Mouse (Mus musculus): ENCODE results near the gene Map3k13. TPM values are rescaled to one million over a fixed set of nuclear protein-coding genes. Genes with fewer than 3 reads are reported as not detected.

Gene Map3k13
- polyA plus RNA-seq, 1 experiment from 2014 or later: 0.59 TPM

DNA sequence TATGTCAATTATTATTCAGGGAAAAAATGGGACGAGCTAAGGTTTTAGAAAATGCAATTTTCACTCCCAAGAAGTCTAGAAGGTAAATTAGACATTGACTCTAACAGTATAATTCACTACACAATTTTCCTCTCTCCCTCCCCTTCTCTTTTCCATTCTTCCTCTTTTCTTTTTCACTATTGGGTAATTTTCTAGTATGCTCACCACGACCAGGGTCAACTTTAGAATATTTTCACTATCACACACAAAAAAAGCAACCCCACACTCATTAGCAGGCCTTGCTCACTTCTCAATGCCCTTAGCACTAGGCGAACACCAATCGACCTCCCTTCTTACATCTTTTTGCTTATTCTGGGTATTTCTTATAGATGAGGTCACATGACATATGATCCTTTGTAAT is 54.7 kb downstream of the Map3k13 start:
- Histone ChIP-seq H3K9me3 (ENCODE audit: control insufficient read depth, low read length) (no peaks in the 10 kb centered on the region), H3K4me1 (replicated peaks; ENCODE audit: control insufficient read depth, insufficient read depth, low read length) (no peaks in the 10 kb centered on the region), H3K27me3 (replicated peaks; ENCODE audit: control insufficient read depth, insufficient read depth, low read length) (no peaks in the 10 kb centered on the region), H3K4me2 (no peak overlapping the region), H3K9ac (ENCODE audit: low read depth, low read length) (no peak overlapping the region), H3K36me3 (ENCODE audit: control insufficient read depth, insufficient read depth, low read length) (no peaks in the 10 kb centered on the region), H3K27ac (ENCODE audit: low read depth, low read length) (no peak overlapping the region), H3K4me3 (ENCODE audit: low read depth, low read length) (no peak overlapping the region)
- DNase-seq (ENCODE audit: low spot score) (no peak), ATAC-seq (replicated peaks; ENCODE audit: low FRiP score) (no peak)
- 72% methylated on average over 4 of the region's 4 CpGs for WGBS

DNA sequence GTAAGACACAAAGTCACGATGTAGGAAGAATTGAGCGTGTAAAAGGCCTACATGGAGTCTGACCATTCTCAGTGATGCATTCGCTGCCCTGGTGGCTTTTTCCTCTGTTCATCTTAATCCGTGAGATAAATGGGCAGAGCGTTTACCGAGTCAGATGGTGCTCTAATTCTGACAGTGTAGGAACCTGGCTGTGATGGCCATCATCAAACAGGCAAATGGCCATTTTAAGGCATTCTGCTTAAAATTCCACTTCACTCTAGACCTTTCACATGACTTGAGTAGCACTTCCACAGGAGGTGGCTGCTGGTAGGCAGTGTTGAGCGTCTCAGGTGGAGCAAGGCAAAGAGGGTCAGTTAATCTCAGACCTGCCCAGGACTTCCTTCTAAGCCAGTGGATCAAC is 58.2 kb downstream of the Map3k13 start:
- H3K9me3 ChIP-seq (ENCODE audit: control insufficient read depth, low read length): no peaks in the 10 kb centered on the region
- no peak overlapping the region for H3K4me3 ChIP-seq (ENCODE audit: low read depth, low read length)
- no peaks in the 10 kb centered on the region for H3K4me1 ChIP-seq (replicated peaks; ENCODE audit: control insufficient read depth, insufficient read depth, low read length)
- no peak overlapping the region for H3K9ac ChIP-seq (ENCODE audit: low read depth, low read length)
- no peak overlapping the region for H3K4me2 ChIP-seq
- H3K27me3 ChIP-seq (replicated peaks; ENCODE audit: control insufficient read depth, insufficient read depth, low read length): no peaks in the 10 kb centered on the region
- 86% methylated on average over 7 of the region's 7 CpGs for WGBS
- no peak for DNase-seq (ENCODE audit: low spot score)
- H3K27ac ChIP-seq (ENCODE audit: low read depth, low read length): no peak overlapping the region
- ATAC-seq (replicated peaks; ENCODE audit: low FRiP score): no peak
- no peaks in the 10 kb centered on the region for H3K36me3 ChIP-seq (ENCODE audit: control insufficient read depth, insufficient read depth, low read length)

DNA sequence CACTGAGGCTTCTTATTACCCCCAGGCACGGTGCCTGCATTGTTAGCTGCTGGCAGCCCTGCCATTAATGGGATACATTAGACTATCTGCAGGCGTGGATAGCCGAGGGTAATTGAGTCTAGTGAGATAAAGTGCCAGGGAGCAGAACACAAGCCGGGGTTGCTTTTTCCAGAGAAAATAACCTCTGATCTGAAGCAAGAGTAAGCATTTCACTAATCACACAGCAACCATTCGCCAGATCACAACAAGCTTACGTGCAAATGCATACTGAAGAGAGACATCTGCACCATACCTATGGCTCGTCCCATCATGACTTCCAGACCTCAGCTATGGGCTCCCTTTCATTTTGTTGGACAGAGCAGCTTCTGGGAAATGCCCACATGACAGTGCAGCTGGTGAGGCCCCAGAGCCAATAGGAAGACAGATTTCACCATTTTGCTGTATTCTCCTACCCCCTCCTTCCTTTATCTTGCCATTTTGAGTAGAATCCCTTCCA is 59.3 kb downstream of the Map3k13 start:
- Histone ChIP-seq H3K4me3 (ENCODE audit: low read depth, low read length) (no peak overlapping the region), H3K36me3 (ENCODE audit: control insufficient read depth, insufficient read depth, low read length) (no peaks in the 10 kb centered on the region), H3K9me3 (ENCODE audit: control insufficient read depth, low read length) (no peaks in the 10 kb centered on the region), H3K27ac (ENCODE audit: low read depth, low read length) (no peak overlapping the region), H3K27me3 (replicated peaks; ENCODE audit: control insufficient read depth, insufficient read depth, low read length) (no peaks in the 10 kb centered on the region), H3K4me1 (replicated peaks; ENCODE audit: control insufficient read depth, insufficient read depth, low read length) (no peaks in the 10 kb centered on the region), H3K9ac (ENCODE audit: low read depth, low read length) (no peak overlapping the region), H3K4me2 (no peak overlapping the region)
- WGBS: 72% methylated on average over 7 of the region's 7 CpGs
- ATAC-seq (replicated peaks; ENCODE audit: low FRiP score): no peak
- DNase-seq (ENCODE audit: low spot score): peak; percentile 17

DNA sequence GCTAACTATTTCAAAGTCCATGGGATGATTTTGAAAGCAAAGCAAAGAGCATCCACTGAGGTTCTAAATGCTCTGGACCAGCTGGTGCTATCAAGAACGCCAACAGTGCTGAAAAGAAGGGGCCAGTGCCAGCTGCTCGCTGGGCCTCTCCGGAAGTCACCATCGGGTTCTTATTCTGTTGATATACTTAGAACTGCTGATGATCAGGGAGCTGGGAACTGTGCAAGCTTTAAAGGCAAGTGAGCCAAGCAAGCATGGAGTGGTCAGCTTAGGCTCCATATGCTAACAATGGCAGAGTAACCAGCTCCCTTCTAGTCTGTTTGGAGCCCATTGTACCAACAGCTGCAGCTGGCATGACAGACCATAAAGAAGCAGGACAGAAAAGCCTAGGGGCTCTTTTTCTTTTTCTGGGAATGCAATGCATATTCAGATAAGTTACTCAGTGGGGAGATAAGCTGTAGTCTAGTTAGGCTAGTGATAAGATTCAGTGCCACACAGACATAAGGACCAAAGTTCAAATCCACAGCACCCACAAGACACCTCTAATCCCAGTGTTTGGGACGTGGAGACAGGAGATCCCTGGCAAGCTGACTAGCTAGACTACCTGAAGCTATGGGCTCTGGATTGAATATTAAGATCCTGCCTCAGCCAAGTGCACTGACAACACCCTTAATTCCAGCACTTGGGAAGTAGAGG is 60.6 kb downstream of the Map3k13 start:
- H3K27me3 ChIP-seq (replicated peaks; ENCODE audit: control insufficient read depth, insufficient read depth, low read length): no peaks in the 10 kb centered on the region
- no peaks in the 10 kb centered on the region for H3K9me3 ChIP-seq (ENCODE audit: control insufficient read depth, low read length)
- H3K36me3 ChIP-seq (ENCODE audit: control insufficient read depth, insufficient read depth, low read length): no peaks in the 10 kb centered on the region
- no peaks in the 10 kb centered on the region for H3K4me1 ChIP-seq (replicated peaks; ENCODE audit: control insufficient read depth, insufficient read depth, low read length)
- H3K4me3 ChIP-seq (ENCODE audit: low read depth, low read length): no peak overlapping the region
- WGBS: 87% methylated on average over 5 of the region's 5 CpGs
- H3K27ac ChIP-seq (ENCODE audit: low read depth, low read length): no peak overlapping the region
- H3K9ac ChIP-seq (ENCODE audit: low read depth, low read length): no peak overlapping the region
- no peak for ATAC-seq (replicated peaks; ENCODE audit: low FRiP score)
- H3K4me2 ChIP-seq: no peak overlapping the region
- no peak for DNase-seq (ENCODE audit: low spot score)

DNA sequence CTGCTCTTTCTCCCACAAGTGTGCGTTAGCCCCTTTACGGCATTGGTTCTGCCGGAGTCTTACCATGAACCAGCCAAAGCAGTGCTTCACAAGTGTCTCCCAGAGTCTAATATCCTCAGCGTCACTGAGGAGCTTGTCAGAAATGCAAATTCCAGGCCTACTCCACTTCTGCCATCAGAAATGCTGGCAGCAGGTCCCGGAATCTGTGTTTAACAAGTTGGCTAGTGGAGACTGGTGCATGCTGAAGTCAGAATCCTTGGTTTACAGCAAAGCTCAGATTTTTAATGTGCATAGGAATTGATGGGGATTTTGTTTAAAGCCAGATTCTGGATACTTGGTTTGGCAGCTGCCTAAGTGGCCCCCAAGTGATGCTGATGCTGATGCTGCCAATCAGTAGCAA is 62.0 kb downstream of the Map3k13 start:
- Histone ChIP-seq H3K9me3 (ENCODE audit: control insufficient read depth, low read length) (no peaks in the 10 kb centered on the region), H3K4me1 (replicated peaks; ENCODE audit: control insufficient read depth, insufficient read depth, low read length) (no peaks in the 10 kb centered on the region), H3K4me3 (ENCODE audit: low read depth, low read length) (no peak overlapping the region), H3K4me2 (no peak overlapping the region), H3K36me3 (ENCODE audit: control insufficient read depth, insufficient read depth, low read length) (no peaks in the 10 kb centered on the region), H3K27me3 (replicated peaks; ENCODE audit: control insufficient read depth, insufficient read depth, low read length) (no peaks in the 10 kb centered on the region), H3K9ac (ENCODE audit: low read depth, low read length) (no peak overlapping the region), H3K27ac (ENCODE audit: low read depth, low read length) (no peak overlapping the region)
- ATAC-seq (replicated peaks; ENCODE audit: low FRiP score) (no peak), DNase-seq (ENCODE audit: low spot score) (no peak)
- 89% methylated on average over 5 of the region's 5 CpGs for WGBS

DNA sequence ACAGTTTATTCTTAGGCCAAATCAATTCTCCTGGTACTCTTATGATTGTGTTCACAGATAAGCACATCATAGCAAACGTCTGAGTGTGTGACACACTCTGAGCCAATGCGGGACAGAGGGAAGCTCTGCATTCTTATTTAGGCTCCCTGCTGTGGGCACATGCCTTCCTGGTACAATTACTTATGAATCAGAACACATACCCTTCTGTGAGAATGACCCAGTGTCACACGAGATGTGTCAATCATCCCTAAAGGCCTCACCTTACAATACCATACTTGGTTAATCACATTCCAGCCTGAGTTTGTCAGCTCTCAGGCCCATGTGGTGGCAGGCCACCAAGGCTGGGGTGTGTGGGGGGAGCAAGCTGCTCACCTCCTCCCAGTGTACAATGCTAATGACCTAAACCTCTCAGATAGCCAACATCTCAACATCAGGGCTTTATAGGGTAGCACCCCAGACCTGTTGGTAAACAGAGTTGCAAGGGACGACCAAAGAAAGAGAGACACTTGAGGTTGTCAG is 63.0 kb downstream of the Map3k13 start:
- Histone ChIP-seq H3K9me3 (ENCODE audit: control insufficient read depth, low read length) (no peaks in the 10 kb centered on the region), H3K9ac (ENCODE audit: low read depth, low read length) (no peak overlapping the region), H3K4me1 (replicated peaks; ENCODE audit: control insufficient read depth, insufficient read depth, low read length) (no peaks in the 10 kb centered on the region), H3K27ac (ENCODE audit: low read depth, low read length) (no peak overlapping the region), H3K4me3 (ENCODE audit: low read depth, low read length) (no peak overlapping the region), H3K4me2 (no peak overlapping the region), H3K27me3 (replicated peaks; ENCODE audit: control insufficient read depth, insufficient read depth, low read length) (no peaks in the 10 kb centered on the region), H3K36me3 (ENCODE audit: control insufficient read depth, insufficient read depth, low read length) (no peaks in the 10 kb centered on the region)
- WGBS: 55% methylated on average over 4 of the region's 4 CpGs
- ATAC-seq (replicated peaks; ENCODE audit: low FRiP score) (no peak), DNase-seq (ENCODE audit: low spot score) (peak; percentile 12)

DNA sequence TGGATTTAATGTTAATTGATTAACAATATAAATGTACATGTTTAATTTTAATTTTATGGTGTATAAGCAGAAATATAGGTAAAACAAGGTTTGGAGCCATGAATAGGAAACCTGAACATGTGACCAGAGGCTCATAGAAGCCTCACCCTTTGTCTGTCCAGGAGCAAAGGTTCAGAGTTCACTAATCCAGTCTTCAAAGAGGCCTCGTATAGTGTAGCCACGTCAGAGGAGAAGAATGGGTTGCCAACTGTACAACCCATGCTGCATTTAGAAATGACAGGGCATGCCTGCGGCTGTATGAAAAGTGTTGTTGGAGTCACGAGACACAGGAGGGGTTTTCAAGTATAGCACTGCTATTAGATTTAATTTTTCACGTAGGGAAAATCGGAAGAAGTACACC is 64.0 kb downstream of the Map3k13 start:
- no peak overlapping the region for H3K4me3 ChIP-seq (ENCODE audit: low read depth, low read length)
- H3K9ac ChIP-seq (ENCODE audit: low read depth, low read length): no peak overlapping the region
- H3K27ac ChIP-seq (ENCODE audit: low read depth, low read length): no peak overlapping the region
- no peak overlapping the region for H3K4me2 ChIP-seq
- DNase-seq (ENCODE audit: low spot score) (no peak), ATAC-seq (replicated peaks; ENCODE audit: low FRiP score) (no peak)
- H3K36me3 ChIP-seq (ENCODE audit: control insufficient read depth, insufficient read depth, low read length): no peaks in the 10 kb centered on the region
- 73% methylated on average over 6 of the region's 6 CpGs for WGBS
- no peaks in the 10 kb centered on the region for H3K27me3 ChIP-seq (replicated peaks; ENCODE audit: control insufficient read depth, insufficient read depth, low read length)
- H3K4me1 ChIP-seq (replicated peaks; ENCODE audit: control insufficient read depth, insufficient read depth, low read length): no peaks in the 10 kb centered on the region
- H3K9me3 ChIP-seq (ENCODE audit: control insufficient read depth, low read length): no peaks in the 10 kb centered on the region

DNA sequence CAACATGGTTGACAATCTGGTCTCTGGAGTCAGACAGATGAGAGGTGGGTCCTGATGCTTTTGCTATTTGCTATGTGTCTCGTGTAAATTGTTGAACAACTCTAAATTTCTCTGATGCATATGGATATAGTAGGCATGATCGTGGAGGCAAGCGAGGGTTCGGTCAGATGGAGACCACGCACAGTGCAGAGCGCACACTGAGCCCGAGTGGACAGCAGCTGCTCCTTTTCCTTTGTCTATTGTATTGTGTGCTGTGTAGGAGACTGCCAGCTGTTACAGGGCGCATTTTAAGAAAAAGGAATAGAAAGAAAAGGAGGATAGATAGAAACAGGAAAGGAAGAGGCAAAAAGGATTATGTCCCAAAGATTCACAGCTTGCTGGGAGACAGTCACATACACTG is 64.7 kb downstream of the Map3k13 start:
- 80% methylated on average over 8 of the region's 8 CpGs for WGBS

DNA sequence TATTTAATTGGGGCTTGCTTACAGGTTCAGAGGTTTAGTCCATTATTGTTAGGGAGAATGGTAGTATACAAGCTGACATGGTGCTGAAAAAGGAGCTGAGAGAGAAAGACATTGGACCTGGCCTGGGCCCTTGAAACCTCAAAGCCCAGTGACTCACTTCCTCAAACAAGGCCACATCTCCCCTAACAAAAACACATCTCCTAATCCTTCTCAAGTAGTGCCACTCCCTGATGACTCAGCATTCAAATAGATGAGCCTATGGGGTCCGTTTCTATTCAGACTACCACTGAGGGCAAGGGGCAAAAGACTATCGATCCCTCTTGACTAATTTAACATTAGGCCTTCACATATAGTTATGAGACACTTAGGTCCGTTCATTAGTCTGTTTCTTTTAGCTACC is 68.3 kb downstream of the Map3k13 start:
- no peak for ATAC-seq (replicated peaks; ENCODE audit: low FRiP score)
- Histone ChIP-seq H3K27me3 (replicated peaks; ENCODE audit: control insufficient read depth, insufficient read depth, low read length) (no peaks in the 10 kb centered on the region), H3K27ac (ENCODE audit: low read depth, low read length) (no peak overlapping the region), H3K4me3 (ENCODE audit: low read depth, low read length) (no peak overlapping the region), H3K9me3 (ENCODE audit: control insufficient read depth, low read length) (no peaks in the 10 kb centered on the region), H3K4me2 (no peak overlapping the region), H3K36me3 (ENCODE audit: control insufficient read depth, insufficient read depth, low read length) (no peaks in the 10 kb centered on the region), H3K9ac (ENCODE audit: low read depth, low read length) (no peak overlapping the region), H3K4me1 (replicated peaks; ENCODE audit: control insufficient read depth, insufficient read depth, low read length) (no peaks in the 10 kb centered on the region)
- 81% methylated on average over 3 of the region's 3 CpGs for WGBS
- DNase-seq (ENCODE audit: low spot score): no peak

More for the DNA sequence above, 64.7 kb downstream of the Map3k13 start:
- Histone ChIP-seq H3K27me3 (replicated peaks; ENCODE audit: control insufficient read depth, insufficient read depth, low read length) (no peaks in the 10 kb centered on the region), H3K4me2 (no peak overlapping the region), H3K4me1 (replicated peaks; ENCODE audit: control insufficient read depth, insufficient read depth, low read length) (no peaks in the 10 kb centered on the region), H3K9ac (ENCODE audit: low read depth, low read length) (no peak overlapping the region), H3K36me3 (ENCODE audit: control insufficient read depth, insufficient read depth, low read length) (no peaks in the 10 kb centered on the region), H3K4me3 (ENCODE audit: low read depth, low read length) (no peak overlapping the region), H3K9me3 (ENCODE audit: control insufficient read depth, low read length) (no peaks in the 10 kb centered on the region), H3K27ac (ENCODE audit: low read depth, low read length) (no peak overlapping the region)
- no peak for ATAC-seq (replicated peaks; ENCODE audit: low FRiP score)
- DNase-seq (ENCODE audit: low spot score): no peak

All from liver, embryonic 11.5 days (tissue).